Mouse (Mus musculus): ENCODE data around the gene Lars2. TPM values are rescaled to one million over a fixed set of nuclear protein-coding genes. Genes with fewer than 3 reads are reported as not detected.

The Lars2 gene
- total and polyA plus RNA-seq, 3 experiments, result 634 to 10,095 (median 684) TPM

DNA sequence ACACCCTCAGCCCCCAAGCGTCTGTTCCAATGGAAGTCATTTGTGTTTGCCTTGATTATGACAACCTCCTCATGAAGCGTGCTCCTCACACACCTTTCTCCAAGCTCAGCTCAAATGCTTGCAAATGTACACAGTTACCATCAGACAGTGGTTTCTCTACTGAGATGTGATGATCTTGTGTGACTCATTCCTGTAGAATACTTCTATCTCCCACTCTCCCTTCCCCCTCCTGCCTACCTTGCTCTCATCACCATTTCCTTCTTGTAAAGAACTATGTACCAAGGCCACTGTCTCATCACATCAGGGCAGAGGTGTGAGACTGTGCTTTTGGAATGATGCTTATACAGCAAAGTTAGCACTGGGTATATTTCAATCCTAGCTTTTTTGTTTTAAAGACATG, 33.2 kb upstream of the Lars2 start:
- H3K36me3 ChIP-seq (ENCODE audit: control insufficient read depth in 1 of 2, insufficient read depth in 2 of 2, low read length in 2 of 2), result no peaks in the 10 kb centered on the region
- H3K4me1 ChIP-seq (ENCODE audit: control insufficient read depth in 1 of 2, insufficient read depth in 2 of 2, low read length in 2 of 2), result no peaks in the 10 kb centered on the region
- no peak for TF ChIP-seq MAFK (IDR thresholded peaks at IDR 0.05; ENCODE audit: borderline replicate concordance, low read depth, low read length)
- TF ChIP-seq CTCF (IDR thresholded peaks at IDR 0.05 in 2 of 3, conservative IDR thresholded peaks at IDR 0.05 in 1 of 3; ENCODE audit: control insufficient read depth in 1 of 3, insufficient read depth in 1 of 3, low read depth in 2 of 3, low read length in 3 of 3, poor library complexity in 1 of 3, severe bottlenecking in 1 of 3), result no peak
- TF ChIP-seq ETS1 (IDR thresholded peaks at IDR 0.05; ENCODE audit: low read depth, low read length), result no peak
- no peak for TF ChIP-seq RCOR1 (IDR thresholded peaks at IDR 0.05; ENCODE audit: low read depth, low read length)
- TF ChIP-seq USF2 (IDR thresholded peaks at IDR 0.05; ENCODE audit: borderline replicate concordance in 1 of 2, insufficient read depth in 1 of 2, low read depth in 1 of 2, low read length in 2 of 2), result no peak
- no peak for TF ChIP-seq E2F4 (IDR thresholded peaks at IDR 0.05; ENCODE audit: borderline replicate concordance, low read depth, low read length)
- TF ChIP-seq ZNF384 (IDR thresholded peaks at IDR 0.05; ENCODE audit: low read depth, low read length), result no peak
- no peak for DNase-seq (ENCODE audit: low read depth, low spot score)
- H3K9me3 ChIP-seq (replicated peaks; ENCODE audit: insufficient read depth, low read length), result no peaks in the 10 kb centered on the region
- H3K79me2 ChIP-seq (ENCODE audit: control insufficient read depth, insufficient read depth, low read length, poor library complexity), result no peaks in the 10 kb centered on the region
- H3K27ac ChIP-seq (ENCODE audit: control insufficient read depth, low read depth, low read length), result no peak overlapping the region
- peaks cover 0 to 4% of the 10 kb centered on the region in 2 experiments for H3K27me3 ChIP-seq (ENCODE audit: control insufficient read depth in 1 of 2, insufficient read depth in 2 of 2, low read length in 2 of 2)
- no peak overlapping the region for H3K9ac ChIP-seq (ENCODE audit: control insufficient read depth, low read depth, low read length, poor library complexity, severe bottlenecking)
- no peak overlapping the region for H3K4me3 ChIP-seq (ENCODE audit: control insufficient read depth in 1 of 2, insufficient read depth in 1 of 2, low read depth in 2 of 2, low read length in 2 of 2)

- H3K27ac ChIP-seq (ENCODE audit: control insufficient read depth, low read depth, low read length), result no peak overlapping the region
- H3K9ac ChIP-seq (ENCODE audit: control insufficient read depth, low read depth, low read length, poor library complexity, severe bottlenecking), result no peak overlapping the region
- H3K9me3 ChIP-seq (replicated peaks; ENCODE audit: insufficient read depth, low read length), result no peaks in the 10 kb centered on the region
- H3K4me1 ChIP-seq (ENCODE audit: control insufficient read depth in 1 of 2, insufficient read depth in 2 of 2, low read length in 2 of 2), result no peaks in the 10 kb centered on the region
- H3K79me2 ChIP-seq (ENCODE audit: control insufficient read depth, insufficient read depth, low read length, poor library complexity), result no peaks in the 10 kb centered on the region
- H3K4me3 ChIP-seq (ENCODE audit: control insufficient read depth in 1 of 2, insufficient read depth in 1 of 2, low read depth in 2 of 2, low read length in 2 of 2), result no peak overlapping the region
- peaks cover 0 to 3% of the 10 kb centered on the region in 2 experiments; a peak in 2 of 4 replicates for H3K27me3 ChIP-seq (ENCODE audit: control insufficient read depth in 1 of 2, insufficient read depth in 2 of 2, low read length in 2 of 2)
- no peaks in the 10 kb centered on the region for H3K36me3 ChIP-seq (ENCODE audit: control insufficient read depth in 1 of 2, insufficient read depth in 2 of 2, low read length in 2 of 2)
- TF ChIP-seq MYC (IDR thresholded peaks at IDR 0.05; ENCODE audit: low read depth, low read length), result no peak
- no peak for TF ChIP-seq USF1 (IDR thresholded peaks at IDR 0.05; ENCODE audit: low read depth, low read length)
- no peak for TF ChIP-seq HCFC1 (IDR thresholded peaks at IDR 0.05; ENCODE audit: low read depth, low read length)
- TF ChIP-seq UBTF (IDR thresholded peaks at IDR 0.05; ENCODE audit: borderline replicate concordance, insufficient read depth, low read depth, low read length), result no peak
- no peak for TF ChIP-seq USF2 (IDR thresholded peaks at IDR 0.05; ENCODE audit: borderline replicate concordance in 1 of 2, insufficient read depth in 1 of 2, low read depth in 1 of 2, low read length in 2 of 2)
- TF ChIP-seq NELFE (IDR thresholded peaks at IDR 0.05; ENCODE audit: low read depth, low read length), result no peak
- TF ChIP-seq POLR2AphosphoS2 (IDR thresholded peaks at IDR 0.05; ENCODE audit: low read length), result no peak
- TF ChIP-seq CTCF (IDR thresholded peaks at IDR 0.05 in 2 of 3, conservative IDR thresholded peaks at IDR 0.05 in 1 of 3; ENCODE audit: control insufficient read depth in 1 of 3, insufficient read depth in 1 of 3, low read depth in 2 of 3, low read length in 3 of 3, poor library complexity in 1 of 3, severe bottlenecking in 1 of 3), result no peak
- no peak for TF ChIP-seq TCF12 (IDR thresholded peaks at IDR 0.05; ENCODE audit: low read depth, low read length)
- no peak for TF ChIP-seq ZMIZ1 (IDR thresholded peaks at IDR 0.05; ENCODE audit: low read depth, low read length)
- TF ChIP-seq CHD2 (IDR thresholded peaks at IDR 0.05; ENCODE audit: low read length), result no peak
- no peak for TF ChIP-seq ELF1 (IDR thresholded peaks at IDR 0.05; ENCODE audit: low read depth, low read length)
- no peak for TF ChIP-seq BHLHE40 (IDR thresholded peaks at IDR 0.05; ENCODE audit: borderline replicate concordance, low read depth, low read length)
- TF ChIP-seq POLR2A (IDR thresholded peaks at IDR 0.05; ENCODE audit: control insufficient read depth in 1 of 2, insufficient read depth in 1 of 2, low read depth in 1 of 2, low read length in 2 of 2, poor library complexity in 1 of 2), result no peak
- no peak for TF ChIP-seq SIN3A (IDR thresholded peaks at IDR 0.05; ENCODE audit: low read length)
- no peak for TF ChIP-seq GABPA (IDR thresholded peaks at IDR 0.05; ENCODE audit: low read depth, low read length)
- no peak for DNase-seq (ENCODE audit: low read depth, low spot score)
These were observed 31.6 kb upstream of the Lars2 start for GRCm38 (mm10) chr9:123335044-123335670.
